Mouse (Mus musculus) E14TG2a.4 (cell line): ENCODE data around the gene Aff4.

Source experiments
- CTCF ChIP-seq: conservative IDR thresholded peaks from 2 replicates; pipeline ENCODE4 v1.5.1; 2014; ENCODE audit warnings: low read length
- NANOG ChIP-seq: IDR thresholded peaks from 2 replicates; pipeline ENCODE4 v1.6.1; 2014; ENCODE audit warnings: borderline replicate concordance, low read length, mixed read lengths
- POU5F1 ChIP-seq: IDR thresholded peaks from 2 replicates; pipeline ENCODE4 v1.6.1; 2014; ENCODE audit warnings: low read length, borderline replicate concordance

DNA sequence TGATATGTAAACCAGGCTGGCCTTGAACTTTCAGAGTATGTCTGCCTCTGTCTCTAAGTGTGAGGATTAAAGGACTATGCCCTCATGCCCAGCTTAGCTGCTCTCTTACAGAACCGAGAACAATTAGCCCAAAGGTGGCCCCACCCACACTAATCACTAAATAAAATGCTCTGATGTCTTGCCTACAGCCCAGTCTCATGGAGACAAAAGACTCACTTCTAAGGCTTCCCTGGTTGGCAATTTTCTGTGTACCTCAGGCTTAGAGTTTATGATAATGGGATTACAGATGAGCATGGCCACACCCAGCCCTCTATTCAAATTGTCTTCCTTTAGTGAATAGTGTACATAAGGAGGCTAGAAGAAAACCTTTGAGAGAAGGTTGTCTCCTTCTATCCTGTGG lies 39.2 kb upstream of the Aff4 start:
- TF ChIP-seq CTCF = no peak
- peak; percentile 75; the same call in 1 of the 2 replicates for TF ChIP-seq NANOG
- no peak for TF ChIP-seq POU5F1
